Mouse (Mus musculus) testis, postnatal 10 days (tissue): ENCODE data around the gene Aif1.
A peak's percentile ranks its signal among the peaks of the same experiment; 100 is the strongest.
"Not testable (repeated sequence)": the region's sequence is repeated elsewhere in the genome, so short reads cannot be mapped to it uniquely, and the experiment has no call there.

Experiments used
- DNase-seq: peaks from one replicate; pipeline ENCODE4 v3.0.0; 2021; ENCODE audit warnings: low spot score

The Aif1 gene

DNA sequence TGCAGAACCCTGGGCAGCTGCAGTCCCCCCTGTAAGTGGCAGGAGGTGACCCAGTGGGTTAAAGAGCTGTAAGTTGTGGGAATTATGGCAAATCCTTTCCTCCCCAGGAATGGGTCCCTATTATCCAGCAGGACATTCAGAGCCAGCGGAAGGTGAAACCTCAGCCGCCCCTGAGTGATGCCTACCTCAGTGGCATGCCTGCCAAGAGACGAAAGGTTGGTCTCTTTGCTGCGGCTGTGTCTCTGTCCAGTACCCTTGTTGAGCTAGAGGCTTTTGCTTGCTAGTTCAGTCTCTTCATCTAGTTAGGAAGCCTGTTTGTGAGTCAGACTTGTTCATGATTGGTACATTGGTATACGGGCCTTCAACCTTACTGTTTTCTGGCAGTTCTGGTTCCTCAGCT is 29.7 kb downstream of the Aif1 start:
- DNase-seq, result no peak

DNA sequence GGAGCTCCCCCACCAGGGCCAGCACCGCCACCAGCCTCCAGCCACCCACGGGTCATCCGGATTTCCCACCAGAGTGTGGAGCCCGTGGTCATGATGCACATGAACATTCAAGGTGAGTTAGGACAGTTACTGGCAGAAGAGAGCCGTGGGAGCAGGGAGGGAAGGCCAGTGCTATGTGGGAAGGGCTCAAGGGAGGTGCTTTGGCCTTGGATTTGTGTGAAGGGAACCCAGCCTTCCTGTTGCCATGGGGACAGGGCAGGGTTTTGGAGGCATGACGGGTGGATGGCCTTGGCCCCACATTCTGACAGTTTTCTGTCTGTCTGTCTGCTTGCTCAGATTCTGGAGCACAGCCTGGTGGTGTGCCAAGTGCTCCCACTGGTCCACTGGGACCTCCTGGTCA is 33.9 kb downstream of the Aif1 start:
- DNase-seq, result peak; percentile 86

DNA sequence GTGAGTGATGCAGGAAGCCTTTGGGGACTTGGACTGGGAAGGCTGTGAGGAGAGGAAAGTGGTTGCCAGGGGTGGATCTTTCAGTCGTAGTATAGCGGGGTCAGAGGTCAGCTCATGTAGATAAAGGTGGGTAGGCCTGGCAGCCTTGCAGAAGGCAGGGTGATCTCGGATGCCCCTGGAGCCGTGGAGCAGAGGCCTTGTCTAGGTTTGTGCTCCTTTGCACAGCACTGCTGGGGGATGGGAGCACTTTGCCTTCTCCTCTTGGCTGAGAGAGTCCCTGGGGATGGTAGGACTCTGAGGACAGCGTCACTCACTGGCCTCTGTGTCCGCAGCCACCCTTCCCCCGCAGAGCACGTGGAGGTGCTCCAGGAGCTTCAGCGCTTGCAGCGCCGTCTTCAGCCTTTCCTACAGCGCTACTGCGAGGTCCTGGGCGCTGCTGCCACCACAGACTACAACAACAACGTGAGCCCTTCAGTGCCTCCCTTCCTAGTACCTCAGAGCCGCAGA is 35.3 kb downstream of the Aif1 start:
- no peak for DNase-seq

DNA sequence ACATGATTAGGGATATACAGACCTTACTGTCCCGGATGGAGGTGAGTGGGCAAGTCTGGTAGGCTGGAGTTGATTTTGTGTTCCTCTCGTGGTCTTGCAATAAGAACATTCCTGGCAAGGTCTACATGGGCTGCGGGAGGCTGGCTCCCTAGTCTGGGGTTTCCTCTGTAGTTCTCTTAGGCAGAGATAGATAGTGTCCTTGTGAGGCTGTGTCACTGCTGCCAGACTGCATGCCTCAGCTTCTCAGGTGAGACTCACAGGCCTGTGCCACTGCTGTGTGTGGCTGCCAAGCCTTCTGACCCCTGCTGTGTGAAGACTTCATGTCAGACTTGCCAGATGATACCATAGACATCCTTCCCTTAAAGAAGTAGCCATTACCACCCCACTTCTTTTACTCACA is 36.6 kb downstream of the Aif1 start:
- DNase-seq, result no peak

DNA sequence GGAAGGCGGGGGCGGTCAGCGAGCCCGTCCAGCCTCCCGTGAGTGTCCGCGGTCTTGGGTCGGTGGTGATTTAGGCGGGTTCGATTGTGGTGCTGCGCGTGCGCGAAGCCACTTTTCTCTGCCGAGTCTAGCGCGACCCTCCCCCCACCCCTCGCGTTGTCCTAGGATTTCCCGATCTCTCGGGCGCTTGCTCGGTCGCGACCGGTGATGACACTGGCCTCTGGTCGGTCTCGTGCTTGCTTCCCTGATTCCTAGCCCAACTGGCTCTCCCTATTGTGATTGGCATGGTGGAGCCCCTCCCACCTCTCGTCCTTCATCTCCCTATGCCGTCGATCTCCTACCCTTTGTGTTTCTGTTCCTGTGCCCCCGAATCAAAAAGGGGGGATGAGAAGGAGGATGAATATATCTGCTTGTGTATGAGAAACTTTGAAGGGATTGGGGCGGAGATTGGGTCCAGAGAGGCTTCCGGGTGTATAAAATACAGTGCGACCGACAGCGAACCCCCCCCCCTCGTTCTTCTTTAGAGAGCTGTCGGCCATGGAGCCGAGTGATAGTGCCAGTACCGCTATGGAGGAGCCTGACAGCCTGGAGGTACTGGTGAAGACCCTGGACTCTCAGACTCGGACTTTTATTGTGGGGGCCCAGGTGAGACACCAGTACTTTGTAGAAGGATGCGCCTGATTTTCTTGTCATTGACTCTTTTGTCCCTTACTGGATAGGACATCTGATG is 40.1 kb downstream of the Aif1 start:
- DNase-seq, result no peak

DNA sequence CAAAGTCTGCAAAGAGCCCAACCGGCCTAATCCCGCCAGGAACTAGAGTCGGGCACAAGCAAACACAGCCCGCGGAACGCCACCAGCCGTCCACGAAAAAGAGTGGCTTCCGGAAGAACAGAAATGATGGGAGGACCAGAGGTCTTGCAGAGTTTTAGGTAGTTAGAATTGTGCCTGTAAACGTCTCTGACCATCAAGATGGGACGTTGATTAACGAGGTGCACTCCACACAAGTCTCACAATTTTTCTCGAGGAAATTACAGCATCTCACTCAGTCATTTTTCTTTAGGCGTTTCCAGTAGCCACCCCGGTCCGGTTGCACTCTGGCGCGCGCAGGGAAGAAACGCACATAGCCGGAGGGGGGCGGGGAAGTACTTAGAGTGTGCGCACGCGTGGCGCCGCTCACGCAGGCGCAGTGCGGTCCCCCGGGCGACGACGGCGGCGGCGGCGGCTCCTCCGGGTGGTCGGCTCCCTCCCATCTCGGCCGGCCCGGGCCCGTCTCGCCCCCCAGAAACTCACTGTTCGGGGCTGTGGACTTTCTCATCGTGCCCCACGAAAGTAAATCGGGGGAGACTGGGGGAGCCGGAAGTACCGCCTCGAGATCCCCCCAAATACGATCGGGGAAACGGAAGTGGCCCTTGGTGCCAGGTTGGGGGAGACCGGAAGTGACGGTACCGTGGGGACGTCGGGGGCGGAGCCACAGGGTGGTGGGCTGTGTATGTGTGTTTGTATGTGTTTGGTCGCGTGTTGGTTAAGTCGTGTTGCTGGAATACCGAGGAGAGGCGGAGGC is 40.9 kb downstream of the Aif1 start, which contains the start of gene Bag6:
Gene Bag6 (plus strand): TSS at position 378 of the 790 bp plus-strand sequence.
- DNase-seq, result peak; percentile 97

DNA sequence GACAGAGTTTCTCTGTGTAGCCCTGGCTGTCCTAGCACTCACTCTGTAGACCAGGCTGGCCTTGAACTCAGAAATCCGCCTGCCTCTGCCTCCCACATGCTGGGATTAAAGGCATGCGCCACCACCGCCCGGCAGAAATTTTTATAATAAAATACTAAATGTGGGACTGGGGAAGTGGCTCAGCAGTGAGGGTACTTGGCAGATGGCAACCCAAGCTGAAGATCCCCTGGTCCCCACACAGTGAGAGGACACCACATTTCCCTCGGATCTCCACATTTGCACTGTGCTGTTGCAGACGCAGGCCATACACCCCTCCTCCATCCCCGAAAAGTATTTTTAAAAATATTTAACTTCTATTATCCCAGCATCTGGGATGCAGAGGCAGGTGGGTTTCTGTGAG is 42.4 kb downstream of the Aif1 start:
- no peak for DNase-seq

DNA sequence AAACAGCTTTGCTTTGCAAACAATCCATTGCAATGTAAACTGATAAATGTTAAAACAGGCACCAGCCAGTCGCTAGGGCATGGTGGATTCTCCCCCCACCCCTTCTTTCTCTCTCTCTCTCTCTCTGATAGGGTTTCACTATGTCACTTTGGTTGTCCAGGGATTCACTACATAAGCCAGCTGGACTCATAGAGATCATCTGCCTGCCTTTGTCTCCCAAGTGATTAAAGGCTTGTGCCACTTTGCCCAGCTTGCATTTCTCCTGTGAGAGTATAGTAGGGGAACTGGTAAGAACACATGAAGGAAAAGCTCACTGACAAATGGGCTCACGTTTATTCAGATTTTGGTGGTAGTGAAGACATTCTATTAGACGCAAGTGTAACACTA is 43.7 kb downstream of the Aif1 start:
- no peak for DNase-seq

DNA sequence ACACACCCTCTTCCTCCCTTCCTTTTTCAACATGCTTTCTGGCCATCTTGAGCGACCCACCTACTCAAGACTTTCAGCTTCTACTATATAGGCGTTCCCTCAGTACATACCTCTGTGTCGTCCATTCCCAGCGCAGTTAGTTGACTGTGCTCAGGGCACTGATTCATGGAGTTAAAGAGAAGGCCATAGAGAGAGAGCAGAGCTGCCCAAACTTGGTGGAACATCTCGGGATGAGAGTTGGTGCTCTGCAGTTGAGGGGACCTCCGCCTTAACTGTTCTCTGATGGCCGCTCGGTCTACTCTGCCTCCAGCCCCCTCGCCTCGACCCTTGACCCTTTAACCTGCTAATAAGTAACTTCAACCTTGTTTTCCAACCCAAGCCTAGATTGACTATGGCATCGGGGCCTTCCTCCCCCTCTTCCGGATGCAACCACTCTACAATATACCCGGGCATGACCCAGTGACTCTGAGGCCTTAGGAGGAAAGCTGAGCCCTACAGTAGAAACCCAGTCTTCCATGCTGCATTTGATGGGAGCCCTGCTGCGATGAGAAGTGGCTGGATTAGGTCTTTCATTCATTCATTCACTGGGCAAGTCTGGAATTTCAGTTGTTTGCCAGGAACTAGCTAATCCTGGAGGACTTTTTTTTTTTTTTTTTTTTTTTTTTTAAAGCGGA is 44.2 kb downstream of the Aif1 start, which contains the start of gene Apom:
Gene Apom (minus strand): TSS at position 551 of the 674 bp plus-strand sequence.
- no peak for DNase-seq

DNA sequence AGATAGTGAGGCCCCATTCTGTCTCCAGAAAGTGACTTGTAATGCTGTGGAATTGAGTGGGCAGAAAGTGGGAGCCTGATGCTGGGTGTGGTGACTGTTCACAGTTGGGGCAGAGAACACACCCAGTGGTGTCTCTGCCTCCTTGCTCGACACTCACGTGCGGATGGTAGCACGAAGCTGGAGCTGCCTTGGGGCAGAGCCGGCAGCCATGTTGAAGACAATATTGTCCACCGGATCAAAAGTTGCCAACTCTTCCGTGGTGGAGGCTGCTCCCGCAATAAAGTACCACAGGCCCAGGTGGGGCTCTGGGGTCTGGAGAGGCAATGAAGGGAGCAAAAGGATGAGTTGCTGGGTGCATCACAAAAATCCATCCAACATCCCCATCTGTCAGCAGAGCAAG is 44.8 kb downstream of the Aif1 start:
- DNase-seq, result no peak

DNA sequence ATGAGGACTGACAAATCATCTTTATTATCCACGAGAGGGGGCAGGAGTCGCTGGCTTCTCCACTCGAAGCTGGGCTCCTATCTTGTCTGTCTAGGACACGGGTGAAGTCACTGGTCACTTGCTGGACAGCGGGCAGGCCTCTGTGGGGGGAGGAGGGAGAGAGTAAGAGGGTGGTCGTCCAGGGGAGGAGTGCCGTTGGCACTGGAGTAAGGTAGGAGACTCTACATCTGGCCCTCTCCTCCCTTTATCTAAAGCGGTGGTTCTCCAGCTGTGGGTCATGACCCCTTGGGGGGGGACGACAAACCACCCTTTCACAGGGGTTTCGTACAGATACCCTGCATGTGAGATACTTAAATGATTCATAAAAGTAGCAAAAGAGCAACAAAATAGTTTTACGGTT is 46.9 kb downstream of the Aif1 start:
- DNase-seq, result no peak

DNA sequence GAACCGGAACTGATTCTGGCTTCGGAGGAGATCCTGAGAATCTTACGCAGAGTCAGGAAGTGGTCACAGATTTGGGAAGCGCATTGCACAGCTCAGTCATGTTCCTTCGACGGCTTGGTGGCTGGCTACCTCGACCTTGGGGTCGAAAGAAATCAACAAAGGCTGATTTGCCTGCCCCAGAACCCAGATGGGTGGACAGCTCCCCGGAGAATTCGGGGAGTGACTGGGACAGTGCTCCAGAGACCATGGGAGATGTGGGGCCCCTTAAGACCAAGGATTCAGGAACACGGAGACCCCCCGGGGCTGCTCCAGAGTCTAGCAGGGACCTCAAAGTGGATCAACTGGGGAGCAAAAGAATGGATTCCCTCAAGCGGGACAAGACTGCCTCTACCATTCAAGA is 48.9 kb downstream of the Aif1 start:
- no peak for DNase-seq

DNA sequence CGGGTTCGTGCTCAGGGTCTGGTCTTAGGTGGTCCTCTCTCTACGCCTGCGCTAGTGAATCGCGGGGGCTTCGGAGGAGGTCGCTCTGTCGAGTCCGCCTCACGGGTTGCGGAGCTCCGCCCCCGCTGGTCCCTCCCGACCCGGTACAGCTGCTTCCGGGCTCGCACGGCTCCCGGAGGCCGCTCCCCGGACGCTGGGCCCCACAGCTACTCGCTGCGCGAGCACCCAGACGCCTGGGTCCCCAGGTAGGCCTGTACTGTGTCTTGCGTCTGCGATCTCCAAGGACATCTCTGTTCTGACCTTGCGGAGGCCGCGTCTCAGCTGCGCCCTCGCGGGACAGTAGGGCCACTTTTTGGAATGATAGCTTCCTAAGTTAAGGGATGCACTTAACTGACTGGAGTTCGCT is 49.7 kb downstream of the Aif1 start, which contains the start of gene D17H6S53E:
Gene D17H6S53E (plus strand): TSS at position 168 of the 406 bp plus-strand sequence.
- DNase-seq, result peak; percentile 81

DNA sequence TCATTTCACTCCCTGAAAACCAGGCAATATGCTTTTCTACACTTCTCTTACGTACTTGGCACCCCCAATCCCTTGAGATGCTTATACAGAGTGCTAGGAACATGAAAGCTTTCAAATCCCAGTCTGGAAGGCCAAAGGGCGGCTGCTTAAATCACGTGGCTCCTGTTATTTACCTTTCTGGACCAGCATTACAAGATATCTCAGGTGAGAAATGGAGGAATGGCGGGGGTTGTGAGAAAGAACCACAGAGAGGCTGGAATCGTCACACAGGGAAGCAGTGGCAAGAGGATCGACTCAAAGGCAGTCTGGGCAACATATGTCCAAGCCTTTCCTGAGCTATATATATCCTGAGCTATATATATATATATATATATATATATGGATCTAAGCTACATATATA is 50.3 kb downstream of the Aif1 start:
- no peak for DNase-seq

DNA sequence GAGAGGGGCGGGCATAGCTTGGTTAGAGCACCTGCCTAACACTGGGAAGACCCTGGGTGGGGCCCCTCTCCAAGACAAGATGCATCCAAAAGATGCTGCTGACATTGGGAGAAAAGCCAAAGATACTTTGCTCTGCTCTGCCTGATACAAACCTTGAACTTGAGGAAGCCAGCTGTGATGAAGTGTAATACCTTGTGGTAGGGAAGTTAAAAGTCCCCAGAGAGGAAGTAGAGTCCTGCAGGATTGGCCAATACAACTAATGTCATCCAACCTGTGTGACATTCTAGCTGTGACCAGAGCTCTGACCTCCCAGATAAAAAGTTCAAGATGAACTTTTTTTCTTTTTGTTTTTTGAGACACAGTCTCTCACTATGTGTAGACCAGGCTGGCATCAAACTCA is 50.8 kb downstream of the Aif1 start:
- DNase-seq, result no peak

DNA sequence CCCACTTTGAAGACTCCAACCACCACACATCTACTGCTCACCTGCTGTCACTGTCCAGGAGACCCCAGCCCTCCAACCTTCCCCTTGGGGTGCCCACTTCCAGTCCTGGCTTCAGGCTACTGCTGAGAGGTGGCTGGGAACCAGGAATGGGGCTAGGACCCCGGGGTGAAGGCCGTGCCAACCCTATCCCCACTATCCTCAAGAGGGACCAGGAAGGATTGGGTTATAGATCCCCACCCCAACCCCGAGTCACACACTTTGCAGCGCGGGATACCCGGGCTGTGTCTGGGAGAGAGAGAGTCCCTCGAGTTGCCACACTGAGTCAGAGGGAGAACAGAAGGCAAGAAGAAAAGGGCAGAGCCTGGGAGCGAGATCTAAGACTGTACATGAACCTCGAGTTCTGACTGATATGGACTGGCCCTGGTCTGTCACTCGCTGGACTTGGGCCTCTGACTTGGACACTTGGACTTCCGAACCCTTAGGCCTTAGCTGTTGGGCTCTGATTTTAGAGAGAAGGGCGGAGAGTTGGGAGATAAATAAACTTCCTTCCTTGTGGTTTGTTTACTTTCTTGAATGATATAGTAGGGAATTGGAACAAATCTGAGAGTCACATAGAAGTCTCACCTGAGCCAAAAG is 51.5 kb downstream of the Aif1 start:
- not testable (repeated sequence) for DNase-seq

DNA sequence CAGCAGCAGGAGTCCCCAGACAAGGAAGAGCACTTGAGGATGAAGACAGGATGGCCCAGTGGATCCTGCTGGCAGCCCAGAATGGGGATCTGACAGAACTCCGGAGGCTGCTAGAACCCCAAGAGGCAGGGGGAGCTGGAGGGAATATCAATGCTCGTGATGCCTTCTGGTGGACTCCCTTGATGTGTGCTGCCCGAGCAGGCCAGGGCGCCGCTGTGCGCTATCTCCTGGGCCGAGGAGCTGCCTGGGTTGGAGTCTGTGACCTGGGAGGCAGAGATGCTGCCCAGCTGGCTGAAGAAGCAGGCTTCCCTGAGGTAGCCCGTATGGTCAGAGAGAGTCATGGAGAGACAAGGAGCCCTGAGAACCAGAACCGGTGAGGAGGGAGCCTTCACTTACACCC is 52.6 kb downstream of the Aif1 start:
- not testable (repeated sequence) for DNase-seq

DNA sequence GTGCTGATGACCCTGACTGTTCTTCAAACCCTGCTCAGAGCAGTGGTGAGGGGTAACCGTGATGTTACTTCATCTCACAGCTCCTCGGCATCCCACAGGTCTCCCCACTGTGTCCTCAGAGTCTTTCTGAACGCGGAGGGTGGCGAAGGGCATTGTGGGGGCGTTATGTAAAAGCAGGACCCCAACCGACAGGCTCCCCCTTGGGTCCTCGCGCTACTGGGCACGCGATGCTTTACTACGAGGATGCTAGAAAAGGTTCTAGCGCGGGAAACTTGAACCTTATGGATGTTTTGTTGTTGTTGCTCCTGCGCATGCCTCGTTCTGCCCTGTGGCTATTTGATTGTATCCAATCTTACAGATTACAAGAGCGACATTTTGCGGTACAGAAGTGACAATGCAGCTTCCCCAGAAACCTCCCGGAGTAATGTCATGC is 54.0 kb downstream of the Aif1 start, which contains the start of gene Csnk2b:
Gene Csnk2b (minus strand): TSS at position 183 of the 433 bp plus-strand sequence.
- peak; percentile 64 for DNase-seq

DNA sequence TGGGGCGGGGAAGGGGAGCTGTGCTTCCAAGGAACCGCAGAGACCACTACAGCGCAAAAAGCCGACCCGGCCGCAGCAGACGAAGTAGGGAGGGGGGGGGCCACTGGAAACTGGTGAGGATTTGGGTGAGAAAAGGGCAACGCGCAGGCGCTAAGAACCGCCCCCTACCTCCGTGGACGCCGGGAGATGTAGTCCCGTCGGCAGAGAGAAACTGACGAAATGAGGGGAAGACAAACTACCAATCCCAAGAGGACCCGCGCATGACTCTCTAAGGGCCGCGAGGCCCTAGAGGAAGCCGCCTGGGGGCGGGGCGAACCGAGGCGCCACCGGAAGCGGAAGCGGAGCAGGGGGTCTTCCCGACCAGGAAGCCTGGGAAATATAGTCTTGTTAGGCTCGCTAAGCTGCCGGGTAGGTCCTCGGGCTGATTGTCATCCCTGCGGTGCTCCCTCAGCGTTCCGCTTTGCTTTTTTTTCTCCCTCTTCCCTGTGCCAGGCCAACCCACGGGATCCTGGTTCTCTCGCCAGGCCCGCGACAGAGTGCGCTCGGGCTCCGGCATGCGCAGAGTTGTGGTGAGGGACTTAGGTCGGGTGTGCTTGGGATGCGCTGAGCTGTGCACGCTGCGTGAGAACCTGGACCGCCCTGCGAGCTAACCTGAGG is 54.6 kb downstream of the Aif1 start, which contains the start of gene Gpank1:
Gene Gpank1 (plus strand): TSS at position 313 of the 657 bp plus-strand sequence.
- peak; percentile 97 for DNase-seq
